Mouse (Mus musculus): ENCODE results near the gene Gimap7. TPM values are rescaled to one million over a fixed set of nuclear protein-coding genes. Genes with fewer than 3 reads are reported as not detected.

Gimap7 gene
- polyA plus RNA-seq, 1 experiment from 2014 or later = not detected

DNA sequence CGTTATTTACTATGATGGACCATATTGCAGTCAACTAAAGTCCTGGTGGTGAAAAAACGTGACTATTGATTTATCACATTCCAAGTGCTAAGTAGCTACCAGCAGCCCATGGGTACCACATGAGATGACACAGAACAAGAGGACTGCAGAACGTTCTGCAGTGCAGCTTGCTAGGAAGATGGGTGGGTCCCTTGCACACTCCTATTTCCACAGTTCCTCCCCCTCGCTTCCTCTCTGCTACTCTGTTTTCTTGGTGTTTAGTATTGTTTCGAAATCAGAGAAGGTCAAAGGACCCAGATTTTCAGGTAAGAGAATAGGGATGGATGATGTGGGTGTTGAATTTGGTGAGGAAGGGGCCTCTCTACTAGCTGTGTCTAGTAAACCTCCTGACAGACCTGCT is 34.1 kb upstream of the Gimap7 start, which contains the start of gene Gimap4:
TSS of gene Gimap4 (plus strand) at position 231 of the 400 bp plus-strand sequence.
- H3K9ac ChIP-seq = no peak within 1 kb of the TSS
- no peak for TF ChIP-seq CTCF (IDR thresholded peaks at IDR 0.05; ENCODE audit: low read depth)
- no peaks in the 10 kb centered on the region for H3K36me3 ChIP-seq (ENCODE audit: insufficient read depth)
- H3K4me2 ChIP-seq = peak within 1 kb of the TSS; percentile 39; the same call in 1 of the 2 replicates
- DNase-seq = no peak
- ATAC-seq (ENCODE audit: insufficient read depth) = no peak
- no peaks in the 10 kb centered on the region for H3K9me3 ChIP-seq (ENCODE audit: low read depth, low read length)
- WGBS = 59% methylated on average over 5 of the region's 5 CpGs
- H3K27ac ChIP-seq (ENCODE audit: low read depth) = 0 out of 2 replicates have a peak within 1 kb of the TSS, but pooled peaks have one; percentile 42
- H3K4me1 ChIP-seq (ENCODE audit: insufficient read depth) = no peaks in the 10 kb centered on the region
- H3K27me3 ChIP-seq (ENCODE audit: insufficient read depth, low read length) = no peaks in the 10 kb centered on the region
- no peak within 1 kb of the TSS for H3K4me3 ChIP-seq (ENCODE audit: low read depth, low read length)

GRCm38 (mm10) chr6:48684806-48685205 is 33.6 kb upstream of the Gimap7 start:
- Histone ChIP-seq H3K9ac (no peak overlapping the region), H3K4me2 (peak overlapping the region; percentile 39; the same call in 1 of the 2 replicates), H3K4me3 (ENCODE audit: low read depth, low read length) (no peak overlapping the region), H3K9me3 (ENCODE audit: low read depth, low read length) (no peaks in the 10 kb centered on the region), H3K4me1 (ENCODE audit: insufficient read depth) (no peaks in the 10 kb centered on the region), H3K36me3 (ENCODE audit: insufficient read depth) (no peaks in the 10 kb centered on the region), H3K27ac (ENCODE audit: low read depth) (no peak overlapping the region), H3K27me3 (ENCODE audit: insufficient read depth, low read length) (no peaks in the 10 kb centered on the region)
- TF ChIP-seq CTCF (IDR thresholded peaks at IDR 0.05; ENCODE audit: low read depth) = 0 out of 2 replicates have a peak, but pooled peaks have one; percentile 10
- ATAC-seq (ENCODE audit: insufficient read depth) (no peak), DNase-seq (no peak)
- 50% methylated on average over 4 of the region's 4 CpGs for WGBS

DNA sequence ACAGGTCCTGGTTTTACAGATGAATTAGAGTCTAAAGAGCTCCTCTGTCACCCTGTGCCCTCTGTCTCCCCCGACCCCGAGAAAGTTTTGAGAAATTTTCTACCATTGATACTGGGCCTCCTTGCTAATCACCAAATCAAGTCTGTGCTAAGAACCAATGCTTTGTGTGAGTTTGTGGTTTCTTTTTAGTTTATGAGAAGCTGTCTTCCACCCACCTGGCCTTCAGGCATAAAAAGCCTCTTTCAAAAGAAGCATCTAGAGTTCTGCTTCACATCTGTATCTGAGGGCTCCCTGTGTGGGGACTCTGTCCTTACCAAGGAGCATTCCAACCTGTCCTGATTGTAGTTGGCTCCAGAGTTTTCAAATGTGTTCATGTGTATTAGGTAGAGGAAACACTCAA is 33.2 kb upstream of the Gimap7 start:
- Histone ChIP-seq H3K27me3 (ENCODE audit: insufficient read depth, low read length) (no peaks in the 10 kb centered on the region), H3K4me3 (ENCODE audit: low read depth, low read length) (no peak overlapping the region), H3K9ac (no peak overlapping the region), H3K27ac (ENCODE audit: low read depth) (0 out of 2 replicates have a peak overlapping the region, but pooled peaks have one; percentile 42), H3K4me2 (peak overlapping the region; percentile 39; the same call in 1 of the 2 replicates), H3K4me1 (ENCODE audit: insufficient read depth) (no peaks in the 10 kb centered on the region), H3K9me3 (ENCODE audit: low read depth, low read length) (no peaks in the 10 kb centered on the region), H3K36me3 (ENCODE audit: insufficient read depth) (no peaks in the 10 kb centered on the region)
- DNase-seq (no peak), ATAC-seq (ENCODE audit: insufficient read depth) (no peak)
- no peak for TF ChIP-seq CTCF (IDR thresholded peaks at IDR 0.05; ENCODE audit: low read depth)
- WGBS = 87% methylated on average over 2 of the region's 2 CpGs

DNA sequence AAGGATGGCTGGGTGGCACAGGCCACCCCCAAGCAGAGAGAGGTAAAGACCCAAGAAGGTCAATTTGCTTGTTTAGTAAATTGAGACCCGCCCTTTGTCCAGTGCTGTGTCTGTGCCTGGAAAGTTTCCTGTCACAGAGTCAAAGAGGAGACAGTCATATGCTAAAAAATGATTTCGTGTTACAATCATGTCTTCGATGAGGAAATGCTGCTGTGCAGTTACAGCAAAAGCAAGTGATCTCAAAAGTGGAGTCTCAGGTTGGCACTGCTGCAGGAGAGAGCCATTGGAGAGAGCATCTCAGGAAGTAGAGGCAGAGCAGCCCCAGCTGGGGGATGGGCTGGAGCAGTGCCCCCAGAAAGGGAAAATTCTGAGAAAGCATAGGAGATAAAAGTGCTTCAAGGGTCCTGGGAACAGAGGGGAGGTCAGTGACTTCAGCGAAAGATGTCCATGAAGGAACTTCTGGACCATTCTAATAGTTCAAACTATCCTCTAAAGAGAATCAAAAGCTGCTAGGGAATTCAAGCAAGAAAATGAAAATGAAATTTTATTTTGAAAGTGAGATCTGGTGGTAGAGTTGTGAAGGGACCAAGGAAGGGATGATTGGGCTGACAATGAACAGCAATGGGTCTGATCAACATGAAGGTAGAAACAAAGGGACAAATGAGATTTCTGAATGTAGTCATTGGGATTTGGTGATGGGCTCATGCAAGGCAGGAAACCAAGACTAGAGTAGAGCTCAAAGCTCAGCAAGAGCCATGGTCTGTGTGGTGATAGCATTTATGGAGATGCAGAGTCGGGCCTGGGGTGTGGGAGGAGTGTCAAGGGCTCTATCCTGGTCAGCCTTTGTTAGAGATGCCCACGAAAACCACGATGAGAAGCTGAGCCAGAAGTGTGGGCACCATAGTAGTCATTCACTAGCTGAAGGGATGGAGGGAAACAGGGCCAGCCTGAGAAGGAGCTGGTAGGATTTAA is 32.4 kb upstream of the Gimap7 start:
- no peak overlapping the region for H3K9ac ChIP-seq
- H3K4me3 ChIP-seq (ENCODE audit: low read depth, low read length) = no peak overlapping the region
- no peaks in the 10 kb centered on the region for H3K9me3 ChIP-seq (ENCODE audit: low read depth, low read length)
- H3K36me3 ChIP-seq (ENCODE audit: insufficient read depth) = no peaks in the 10 kb centered on the region
- DNase-seq = no peak
- no peak for ATAC-seq (ENCODE audit: insufficient read depth)
- 73% methylated on average over 7 of the region's 7 CpGs for WGBS
- no peak for TF ChIP-seq CTCF (IDR thresholded peaks at IDR 0.05; ENCODE audit: low read depth)
- H3K4me1 ChIP-seq (ENCODE audit: insufficient read depth) = no peaks in the 10 kb centered on the region
- H3K27me3 ChIP-seq (ENCODE audit: insufficient read depth, low read length) = no peaks in the 10 kb centered on the region
- H3K4me2 ChIP-seq = peak overlapping the region; percentile 39; the same call in 1 of the 2 replicates
- 0 out of 2 replicates have a peak overlapping the region, but pooled peaks have one; percentile 42 for H3K27ac ChIP-seq (ENCODE audit: low read depth)

DNA sequence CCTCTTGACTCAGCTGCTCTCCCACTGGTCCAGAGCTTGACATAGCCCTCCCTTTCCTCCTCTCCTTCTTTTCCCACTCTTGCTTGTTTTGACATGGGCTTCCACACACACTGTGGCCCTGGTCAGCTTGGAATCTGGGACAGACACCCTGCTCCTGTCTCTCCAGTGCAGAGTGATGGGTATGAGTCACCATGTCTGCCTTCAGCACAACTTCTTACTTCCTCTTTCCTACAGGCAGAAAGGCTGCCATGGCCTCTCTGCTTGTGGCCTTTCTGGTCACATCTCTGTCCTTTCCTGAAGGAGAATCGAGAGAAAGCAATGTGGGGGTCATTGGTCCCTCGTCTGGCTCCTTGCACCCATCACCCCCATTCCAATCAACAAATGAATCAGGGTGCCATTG is 31.3 kb upstream of the Gimap7 start:
- no peaks in the 10 kb centered on the region for H3K27me3 ChIP-seq (ENCODE audit: insufficient read depth, low read length)
- DNase-seq = no peak
- H3K4me3 ChIP-seq (ENCODE audit: low read depth, low read length) = no peak overlapping the region
- no peak overlapping the region for H3K4me2 ChIP-seq
- no peaks in the 10 kb centered on the region for H3K4me1 ChIP-seq (ENCODE audit: insufficient read depth)
- no peak for ATAC-seq (ENCODE audit: insufficient read depth)
- no peak overlapping the region for H3K27ac ChIP-seq (ENCODE audit: low read depth)
- H3K9me3 ChIP-seq (ENCODE audit: low read depth, low read length) = no peaks in the 10 kb centered on the region
- WGBS = 63% methylated on average over 2 of the region's 2 CpGs
- no peaks in the 10 kb centered on the region for H3K36me3 ChIP-seq (ENCODE audit: insufficient read depth)
- no peak for TF ChIP-seq CTCF (IDR thresholded peaks at IDR 0.05; ENCODE audit: low read depth)
- no peak overlapping the region for H3K9ac ChIP-seq

GRCm38 (mm10) chr6:48689320-48689719 is 29.1 kb upstream of the Gimap7 start:
- no peak for TF ChIP-seq CTCF (IDR thresholded peaks at IDR 0.05; ENCODE audit: low read depth)
- Histone ChIP-seq H3K27ac (ENCODE audit: low read depth) (no peak overlapping the region), H3K4me3 (ENCODE audit: low read depth, low read length) (no peak overlapping the region), H3K27me3 (ENCODE audit: insufficient read depth, low read length) (no peaks in the 10 kb centered on the region), H3K36me3 (ENCODE audit: insufficient read depth) (no peaks in the 10 kb centered on the region), H3K9me3 (ENCODE audit: low read depth, low read length) (no peaks in the 10 kb centered on the region), H3K4me2 (no peak overlapping the region), H3K4me1 (ENCODE audit: insufficient read depth) (no peaks in the 10 kb centered on the region), H3K9ac (no peak overlapping the region)
- no peak for ATAC-seq (ENCODE audit: insufficient read depth)
- WGBS = 68% methylated on average over 2 of the region's 2 CpGs
- no peak for DNase-seq

- WGBS = 81% methylated on average over 6 of the region's 6 CpGs
- no peak overlapping the region for H3K4me2 ChIP-seq
- H3K36me3 ChIP-seq (ENCODE audit: insufficient read depth) = no peaks in the 10 kb centered on the region
- H3K4me3 ChIP-seq (ENCODE audit: low read depth, low read length) = no peak overlapping the region
- no peak for TF ChIP-seq CTCF (IDR thresholded peaks at IDR 0.05; ENCODE audit: low read depth)
- H3K9me3 ChIP-seq (ENCODE audit: low read depth, low read length) = no peaks in the 10 kb centered on the region
- ATAC-seq (ENCODE audit: insufficient read depth) (no peak), DNase-seq (no peak)
- no peaks in the 10 kb centered on the region for H3K4me1 ChIP-seq (ENCODE audit: insufficient read depth)
- no peak overlapping the region for H3K27ac ChIP-seq (ENCODE audit: low read depth)
- H3K9ac ChIP-seq = no peak overlapping the region
- H3K27me3 ChIP-seq (ENCODE audit: insufficient read depth, low read length) = no peaks in the 10 kb centered on the region
Measured at GRCm38 (mm10) chr6:48692962-48693361, 25.5 kb upstream of the Gimap7 start.
